Mouse (Mus musculus) testis, adult 2 months (tissue): ENCODE results near the gene Tor1aip2. TPM values are rescaled to one million over a fixed set of nuclear protein-coding genes. Genes with fewer than 3 reads are reported as not detected.

Experiments used
- H3K27ac ChIP-seq: fragments of 200-500 bp; 2 replicates; pipeline ENCODE4 v1.5.1; 2012; ENCODE audit warnings: low read depth, low read length; ENCODE audit not compliant: control insufficient read depth, insufficient read depth
- H3K27me3 ChIP-seq: fragments of 200-500 bp; 2 replicates; pipeline ENCODE4 v1.6.1; 2012; ENCODE audit warnings: mild to moderate bottlenecking, low read length, moderate library complexity; ENCODE audit not compliant: control insufficient read depth, insufficient read depth
- H3K36me3 ChIP-seq: fragments of 200-500 bp; 2 replicates; pipeline ENCODE4 v1.6.1; 2012; ENCODE audit warnings: mild to moderate bottlenecking, low read length; ENCODE audit not compliant: control insufficient read depth, insufficient read depth
- H3K4me1 ChIP-seq: fragments of 200-500 bp; 2 replicates; pipeline ENCODE4 v1.6.1; 2012; ENCODE audit warnings: low read length; ENCODE audit not compliant: control insufficient read depth, insufficient read depth
- H3K4me3 ChIP-seq: fragments of 200-500 bp; 2 replicates; pipeline ENCODE4 v1.5.1; 2012; ENCODE audit warnings: low read depth, mild to moderate bottlenecking, low read length, moderate library complexity, mixed read lengths; ENCODE audit not compliant: control insufficient read depth
- CTCF ChIP-seq: fragments of 200-500 bp; IDR thresholded peaks from 2 replicates; pipeline ENCODE4 v1.5.1; 2012; ENCODE audit warnings: low read depth, mild to moderate bottlenecking, inconsistent platforms, low read length, moderate library complexity; ENCODE audit not compliant: control insufficient read depth, insufficient read depth, insufficient replicate concordance
- POLR2A ChIP-seq: fragments of 200-500 bp; IDR thresholded peaks from 2 replicates; pipeline ENCODE4 v1.6.1; 2012; ENCODE audit warnings: low read depth, mild to moderate bottlenecking, inconsistent platforms, low read length, moderate library complexity; ENCODE audit not compliant: control insufficient read depth
- polyA plus RNA-seq: library from polyadenylated mRNA; depleted of rRNA; stranded (reverse); fragments of >200 nt; gene quantifications from 2 replicates; pipeline ENCODE4 v1.2.3, GENCODE M21; 2012

Tor1aip2 gene
- polyA plus RNA-seq, 1 experiment, result 59.8 TPM

DNA sequence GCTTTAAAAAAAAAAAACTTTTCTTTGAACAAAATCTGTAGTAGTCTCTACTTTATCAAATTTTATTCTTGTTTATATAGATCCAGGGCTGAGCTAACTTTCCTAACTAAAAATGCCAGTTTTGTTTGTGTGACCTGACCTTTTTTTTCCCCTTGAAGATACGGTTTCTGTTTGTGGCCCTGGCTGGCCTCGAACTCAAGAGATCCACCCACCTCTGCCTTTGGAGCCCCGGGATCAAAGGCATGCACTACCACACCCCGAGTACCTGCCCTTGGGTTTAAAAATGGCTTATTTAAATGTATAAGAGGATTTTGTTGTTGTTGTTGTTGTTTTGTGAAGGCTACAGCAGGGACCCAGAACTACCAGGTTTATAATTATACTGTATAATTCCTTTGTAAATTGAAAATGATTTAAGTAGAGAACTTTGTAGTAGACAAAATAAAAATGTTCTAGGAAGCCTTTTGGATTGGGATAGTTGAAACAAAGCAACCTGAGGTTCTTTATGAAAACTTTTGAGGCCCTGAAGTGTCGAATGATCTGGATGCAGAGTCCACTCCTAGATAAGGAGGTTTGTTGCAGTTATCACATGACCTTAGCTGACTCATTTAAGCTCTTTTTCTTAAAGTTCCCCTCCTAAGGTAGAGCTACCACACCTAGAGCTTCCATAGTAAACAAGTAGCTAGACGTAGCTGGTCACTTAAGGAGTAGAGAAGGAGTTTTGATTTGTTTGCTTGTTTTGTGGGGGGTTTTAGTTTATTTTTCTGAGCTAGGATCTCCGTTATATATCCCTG lies 6.4 kb downstream of the Tor1aip2 start:
- no peak for TF ChIP-seq POLR2A
- no peak for TF ChIP-seq CTCF

DNA sequence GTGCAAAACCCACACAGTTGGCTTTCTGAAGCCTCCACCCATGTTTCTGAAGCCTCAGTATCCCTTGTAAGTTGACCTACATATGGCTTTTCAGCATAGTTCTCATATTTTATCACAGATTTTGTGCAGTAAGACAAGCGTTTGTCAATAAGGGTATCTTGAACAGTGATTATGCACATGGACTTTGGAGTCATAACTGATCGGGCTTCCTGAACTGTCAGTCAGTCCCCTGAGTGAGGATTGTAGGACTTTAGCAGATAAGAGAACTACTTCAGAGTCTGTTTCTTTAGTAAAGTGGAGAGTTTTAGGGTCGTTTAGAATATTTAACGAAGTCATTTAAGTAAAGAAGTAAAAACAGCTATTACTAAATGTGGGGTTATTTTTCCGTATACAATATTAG lies 7.3 kb downstream of the Tor1aip2 start:
- no peak overlapping the region for H3K27ac ChIP-seq
- H3K36me3 ChIP-seq, result no peaks in the 10 kb centered on the region
- H3K4me3 ChIP-seq, result no peak overlapping the region; the same call in 1 of the 2 replicates
- TF ChIP-seq POLR2A (no peak), CTCF (no peak)
- H3K4me1 ChIP-seq, result peaks cover 2% of the 10 kb centered on the region; the same call in 1 of the 2 replicates
- no peaks in the 10 kb centered on the region for H3K27me3 ChIP-seq

More for the DNA sequence above, 6.4 kb downstream of the Tor1aip2 start:
- Histone ChIP-seq H3K27me3 (no peaks in the 10 kb centered on the region), H3K4me1 (peaks cover 2% of the 10 kb centered on the region; the same call in 1 of the 2 replicates), H3K36me3 (no peaks in the 10 kb centered on the region), H3K4me3 (peak overlapping the region; percentile 84), H3K27ac (no peak overlapping the region)

DNA sequence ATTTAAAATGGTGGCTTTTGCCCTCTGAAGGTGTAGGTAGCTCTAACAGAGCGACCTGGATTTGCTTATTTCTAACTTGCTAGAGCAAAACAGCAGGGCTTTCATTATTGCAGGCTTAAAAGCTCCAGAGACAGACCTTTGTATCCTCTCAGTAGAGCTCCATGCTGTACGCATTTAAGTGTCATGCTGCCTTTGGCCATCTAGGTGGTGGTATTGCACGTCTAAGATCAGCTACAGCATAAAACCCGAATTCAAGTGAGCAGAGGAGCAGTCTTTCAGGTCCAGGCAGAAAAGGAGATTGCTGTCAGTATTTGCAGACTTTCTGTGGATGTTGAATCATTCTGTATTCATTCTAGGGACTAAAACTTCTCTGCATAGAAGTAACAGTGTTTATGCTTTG lies 7.8 kb downstream of the Tor1aip2 start:
- Histone ChIP-seq H3K4me3 (no peak overlapping the region), H3K27ac (no peak overlapping the region), H3K36me3 (no peaks in the 10 kb centered on the region), H3K27me3 (no peaks in the 10 kb centered on the region), H3K4me1 (peaks cover 2% of the 10 kb centered on the region; the same call in 1 of the 2 replicates)
- no peak for TF ChIP-seq CTCF
- no peak for TF ChIP-seq POLR2A

DNA sequence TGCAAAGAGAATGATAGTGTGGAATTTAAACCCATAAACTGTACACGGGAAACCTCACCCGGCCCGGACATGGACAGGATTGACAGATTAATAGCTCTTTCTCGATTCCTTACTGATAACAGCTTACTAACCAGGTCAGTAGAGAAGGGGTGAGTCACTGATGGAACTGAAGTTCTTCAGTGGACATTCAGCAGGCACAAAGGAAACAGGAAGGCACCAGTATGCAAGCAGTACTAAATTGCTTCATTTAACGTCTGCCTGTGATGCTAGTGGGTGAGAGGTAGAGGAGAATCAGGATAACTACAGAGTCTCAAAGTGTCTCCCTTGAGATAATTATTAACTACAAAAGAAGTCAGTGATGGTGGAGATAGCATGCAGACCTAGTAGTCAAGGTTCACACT lies 9.0 kb downstream of the Tor1aip2 start:
- no peak overlapping the region for H3K27ac ChIP-seq
- H3K36me3 ChIP-seq, result no peaks in the 10 kb centered on the region
- H3K4me3 ChIP-seq, result no peak overlapping the region
- TF ChIP-seq CTCF (no peak), POLR2A (no peak)
- no peaks in the 10 kb centered on the region for H3K27me3 ChIP-seq
- H3K4me1 ChIP-seq, result peaks cover 2% of the 10 kb centered on the region; the same call in 1 of the 2 replicates

DNA sequence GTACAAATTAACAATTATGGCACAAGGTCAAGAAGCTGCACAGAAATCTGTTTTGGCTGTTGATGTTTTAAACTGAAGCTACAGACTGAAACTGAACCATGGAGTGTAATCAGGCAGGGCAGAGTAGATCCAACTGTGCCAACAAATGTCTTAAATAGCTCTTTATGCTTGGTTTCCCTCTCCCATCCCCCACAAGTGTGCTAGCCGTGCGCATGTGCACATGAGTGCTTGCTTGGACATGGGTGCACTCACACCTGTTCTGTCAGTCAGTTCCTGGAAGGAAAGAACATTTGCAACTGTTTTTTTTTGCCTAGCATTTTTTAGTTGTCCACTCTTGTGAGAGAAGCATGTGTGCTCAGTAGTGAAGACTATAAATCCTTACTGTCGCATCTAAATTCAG lies 11.5 kb downstream of the Tor1aip2 start:
- peaks cover 2% of the 10 kb centered on the region; the same call in 1 of the 2 replicates for H3K36me3 ChIP-seq
- no peaks in the 10 kb centered on the region for H3K27me3 ChIP-seq
- H3K27ac ChIP-seq, result no peak overlapping the region
- TF ChIP-seq CTCF, result no peak
- no peak for TF ChIP-seq POLR2A
- no peaks in the 10 kb centered on the region for H3K4me1 ChIP-seq
- H3K4me3 ChIP-seq, result no peak overlapping the region

DNA sequence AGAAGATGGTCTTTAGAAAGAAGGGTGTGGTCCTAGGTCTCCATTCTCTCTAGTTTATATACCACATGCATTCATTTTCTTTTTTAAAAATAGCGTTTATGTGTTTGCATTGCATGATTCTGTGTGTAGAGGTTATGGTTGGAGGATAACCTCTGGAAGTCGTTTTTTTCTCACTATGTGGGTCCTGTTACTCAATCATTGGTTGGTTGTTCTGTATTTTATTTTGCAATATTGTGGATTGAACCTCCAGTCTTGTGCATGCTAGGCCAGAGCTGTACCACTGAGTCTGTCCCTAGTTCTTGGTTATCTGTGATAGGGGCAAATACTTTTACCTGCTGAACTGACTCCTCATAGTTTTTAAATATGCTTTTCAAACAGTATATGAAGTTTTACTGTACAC lies 23.0 kb downstream of the Tor1aip2 start:
- Histone ChIP-seq H3K27me3 (no peaks in the 10 kb centered on the region), H3K36me3 (no peaks in the 10 kb centered on the region; the same call in none of the 2 replicates), H3K4me3 (no peak overlapping the region), H3K4me1 (no peaks in the 10 kb centered on the region), H3K27ac (no peak overlapping the region)
- TF ChIP-seq POLR2A (no peak), CTCF (no peak)

DNA sequence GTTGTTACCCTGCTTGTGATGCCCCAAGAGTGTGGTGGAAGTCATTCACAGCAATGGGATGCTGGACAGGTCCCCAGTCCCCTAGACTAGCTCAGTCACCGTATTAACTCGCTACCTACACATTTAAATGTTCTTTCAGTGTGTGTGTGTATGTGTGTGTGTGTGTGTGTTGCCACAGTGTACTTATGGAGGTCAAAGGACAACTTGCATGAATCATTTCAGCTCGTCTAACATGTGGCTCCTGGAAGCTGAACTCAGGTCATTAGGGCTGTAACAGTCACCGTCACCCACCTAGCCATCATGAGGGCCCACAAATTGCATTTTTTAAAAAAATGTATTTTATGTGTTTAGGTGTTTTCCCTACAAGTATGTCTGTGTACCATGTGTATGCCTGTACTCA lies 27.0 kb downstream of the Tor1aip2 start:
- Histone ChIP-seq H3K4me1 (no peaks in the 10 kb centered on the region), H3K27me3 (no peaks in the 10 kb centered on the region), H3K4me3 (no peak overlapping the region), H3K36me3 (peaks cover 4% of the 10 kb centered on the region), H3K27ac (no peak overlapping the region)
- no peak for TF ChIP-seq POLR2A
- TF ChIP-seq CTCF, result no peak
